Mouse (Mus musculus) bone marrow, adult 2 months (tissue): ENCODE measurements around the gene Eloa.

Source experiments
- CTCF ChIP-seq: fragments of 200-500 bp; IDR thresholded peaks from 2 replicates; pipeline ENCODE4 v1.5.1; 2011; ENCODE audit warnings: low read length, control low read depth; ENCODE audit not compliant: control insufficient read depth, insufficient read depth
- POLR2A ChIP-seq: fragments of 200-500 bp; IDR thresholded peaks from 2 replicates; pipeline ENCODE4 v1.6.1; 2011; ENCODE audit warnings: low read depth, mild to moderate bottlenecking, control low read depth, low read length, borderline replicate concordance; ENCODE audit not compliant: control insufficient read depth

DNA sequence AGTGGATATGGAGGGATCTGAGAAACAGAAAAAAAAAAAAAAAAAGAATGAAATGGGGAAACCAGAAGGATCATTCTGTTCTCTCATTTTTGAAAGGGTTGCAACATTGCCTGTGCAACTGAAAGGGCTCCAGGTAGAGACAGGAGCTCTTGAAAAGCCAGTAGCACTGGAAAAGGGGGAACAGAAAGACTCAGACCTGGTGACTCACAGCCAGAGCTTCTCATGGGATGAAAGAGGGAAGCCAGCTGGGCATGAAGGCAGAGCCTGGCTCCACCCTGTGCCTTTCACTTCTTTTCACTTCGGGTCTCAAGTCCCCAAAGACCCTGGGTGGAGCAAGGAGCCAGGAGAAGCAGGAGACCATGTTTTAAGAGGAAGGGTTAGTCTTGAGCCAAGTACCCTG is 34.5 kb upstream of the Eloa start:
- TF ChIP-seq POLR2A (no peak), CTCF (no peak)
